ENCODE assay signal across 14 mouse cellular contexts in genomic region chr11:112798831-112799382, GRCm38 (mm10). TPM values are rescaled to one million over a fixed set of nuclear protein-coding genes. Genes with fewer than 3 reads are reported as not detected.
DNase-seq lines count a peak whose midpoint lies in the region; ATAC-seq lines count a peak whose summit lies in the region.
"Had no signal": no experiment of that assay in that cellular context is flagged by ENCODE, and none has a peak within 500 bp of the region (broad histone marks: within the 10 kb centered on the region; RNA-seq: fewer than 3 reads in every experiment).

No protein-coding gene starts in this region.

- intact Hi-C loops in gastrocnemius, postnatal 36 days (cut with DNase I): no loop called here
- intact Hi-C loops in left cerebral cortex, postnatal 4 days (cut with DNase I): no loop called here

- peak overlapping the region; percentile 3; the same call in 1 of the 2 replicates for H3K27ac ChIP-seq in embryonic facial prominence, embryonic 15.5 days (replicated peaks)
- H3K27ac ChIP-seq in limb, embryonic 15.5 days: no peak overlapping the region
- H3K27ac ChIP-seq: midbrain, embryonic 10.5 days had no signal

- H3K27me3 ChIP-seq in embryonic facial prominence, embryonic 15.5 days: no peaks in the 10 kb centered on the region
- H3K27me3 ChIP-seq in limb, embryonic 15.5 days: no peaks in the 10 kb centered on the region

- peak overlapping the region; percentile 16 for H3K4me2 ChIP-seq in embryonic facial prominence, embryonic 15.5 days (replicated peaks)
- peak overlapping the region; percentile 29 for H3K4me2 ChIP-seq in limb, embryonic 15.5 days

- ATAC-seq in embryonic facial prominence, embryonic 15.5 days (ENCODE audit: insufficient number of reproducible peaks, low FRiP score, low TSS enrichment, low read depth): peak; percentile 15
- no peak for ATAC-seq in limb, embryonic 15.5 days (ENCODE audit: insufficient number of reproducible peaks, low FRiP score, low TSS enrichment, low read depth)

- H3K4me1 ChIP-seq in embryonic facial prominence, embryonic 15.5 days: peaks cover 11% of the 10 kb centered on the region
- H3K4me1 ChIP-seq in limb, embryonic 15.5 days: peaks cover 10% of the 10 kb centered on the region

- WGBS in embryonic facial prominence, embryonic 15.5 days: 32% methylated on average over 13 of the region's 13 CpGs
- WGBS in limb, embryonic 15.5 days: 33% methylated on average over 13 of the region's 13 CpGs

- no peaks in the 10 kb centered on the region for H3K36me3 ChIP-seq in embryonic facial prominence, embryonic 15.5 days
- no peaks in the 10 kb centered on the region for H3K36me3 ChIP-seq in limb, embryonic 15.5 days
- H3K36me3 ChIP-seq: midbrain, embryonic 10.5 days had no signal

- H3K9ac ChIP-seq in embryonic facial prominence, embryonic 15.5 days: no peak overlapping the region
- H3K9ac ChIP-seq in limb, embryonic 15.5 days: no peak overlapping the region

- H3K4me3 ChIP-seq in embryonic facial prominence, embryonic 15.5 days (replicated peaks): no peak overlapping the region; the same call in 1 of the 2 replicates
- no peak overlapping the region for H3K4me3 ChIP-seq in limb, embryonic 15.5 days
- H3K4me3 ChIP-seq: midbrain, embryonic 10.5 days had no signal

- no peaks in the 10 kb centered on the region for H3K9me3 ChIP-seq in embryonic facial prominence, embryonic 15.5 days (replicated peaks)
- no peaks in the 10 kb centered on the region for H3K9me3 ChIP-seq in limb, embryonic 15.5 days
- H3K9me3 ChIP-seq: midbrain, embryonic 10.5 days had no signal

- DNase-seq in gastrocnemius, adult 18-20 months (ENCODE audit: low spot score): peak; percentile 17
- DNase-seq in gastrocnemius, postnatal 36 days: no peak
- peak; percentile 70 for DNase-seq in left cerebral cortex, postnatal 4 days
- no peak for DNase-seq in left cerebral cortex, adult 9 months (ENCODE audit: low spot score in 2 of 2)
- DNase-seq in spleen, adult 12 weeks (ENCODE audit: low spot score): no peak
- no peak for DNase-seq in B cell, adult 2 months
- DNase-seq: adrenal gland, adult 2 months; kidney, adult 2 months; liver; lung, postnatal 10 days had no signal

RNA-seq across cellular contexts. Expression of gene Sox9, which starts 16.9 kb away (rescaled TPM):
- total RNA-seq in gastrocnemius, adult 18-20 months (2021): 1 to 10 TPM; 1.6 to 2.7 TPM
- 1 to 10 TPM; 2.2 to 2.4 TPM for total RNA-seq in gastrocnemius, postnatal 36 days (2021)
- 10 to 100 TPM; 21.3 to 21.4 TPM for total RNA-seq in left cerebral cortex, postnatal 4 days (2021)
- 45.3 and 60.0 TPM in 2 replicates for polyA plus RNA-seq in embryonic facial prominence, embryonic 15.5 days (2015; fragmentation: Nextera tagmentation; extraction: Ambion mirVana)
- polyA plus RNA-seq in limb, embryonic 15.5 days (2015; fragmentation: Nextera tagmentation; extraction: Ambion mirVana): 73.1 and 77.0 TPM in 2 replicates
- total RNA-seq: granulocyte monocyte progenitor cell, adult 5-6 weeks had no signal

Comparison
In these comparisons a context has a peak if more than half of its experiments do, and no peak if none do; other contexts are left out.
1. DNase-seq: peak in gastrocnemius, adult 18-20 months (single experiment) and left cerebral cortex, postnatal 4 days (single experiment); none in gastrocnemius, postnatal 36 days (0 of 2), left cerebral cortex, adult 9 months (0 of 2), spleen, adult 12 weeks (single experiment) and B cell, adult 2 months (0 of 2).
2. RNA of gene Sox9, which starts 16.9 kb away (total RNA-seq): 21.3 to 21.4 TPM in left cerebral cortex, postnatal 4 days; 1.6 to 2.7 TPM in gastrocnemius, adult 18-20 months and 2.2 to 2.4 TPM in gastrocnemius, postnatal 36 days; every median in the first group is over 4 times any median in the second.